Mouse (Mus musculus) limb, embryonic 11.5 days (tissue): ENCODE data around the gene Spta1. TPM values are rescaled to one million over a fixed set of nuclear protein-coding genes. Genes with fewer than 3 reads are reported as not detected.

ENCODE experiments used
- polyA plus RNA-seq: library from polyadenylated mRNA; unstranded; fragments of >200 nt; fragmentation: Nextera tagmentation; extraction: Ambion mirVana; gene quantifications from 2 replicates; pipeline ENCODE4 v1.2.1, GENCODE M21; 2014

Gene Spta1
- polyA plus RNA-seq, 1 experiment from 2014 or later = 1.9 TPM

Other genes with a start within 250 kb of the Spta1 start
- 0.32 and 1.3 TPM in 2 replicates for gene Mndal, start 230.3 kb upstream of the Spta1 start, polyA plus RNA-seq
- 0.04 and 0.24 TPM in 2 replicates for gene Ifi203, start 230.1 kb upstream of the Spta1 start, polyA plus RNA-seq
- not detected in 2 replicates for gene Ifi202b, start 190.0 kb upstream of the Spta1 start, polyA plus RNA-seq
- not detected in 2 replicates for gene Ifi205, start 141.0 kb upstream of the Spta1 start, polyA plus RNA-seq
- gene Olfr433, start 132.1 kb upstream of the Spta1 start, polyA plus RNA-seq = not detected in 2 replicates
- gene Olfr432, start 123.6 kb upstream of the Spta1 start, polyA plus RNA-seq = not detected in 2 replicates
- gene Olfr430, start 106.2 kb upstream of the Spta1 start, polyA plus RNA-seq = not detected in 2 replicates
- not detected in 2 replicates for gene Olfr429, start 88.4 kb upstream of the Spta1 start, polyA plus RNA-seq
- not detected in 2 replicates for gene Olfr427, start 75.9 kb upstream of the Spta1 start, polyA plus RNA-seq
- not detected in 2 replicates for gene Olfr231, start 51.6 kb upstream of the Spta1 start, polyA plus RNA-seq
- not detected in 2 replicates for gene Olfr424, start 41.3 kb upstream of the Spta1 start, polyA plus RNA-seq
- not detected in 2 replicates for gene Olfr420, start 17.1 kb upstream of the Spta1 start, polyA plus RNA-seq
- not detected in 2 replicates for gene Olfr419, start 79.3 kb downstream of the Spta1 start, polyA plus RNA-seq
- not detected in 2 replicates for gene Mptx1, start 157.7 kb downstream of the Spta1 start, polyA plus RNA-seq
- not detected in 2 replicates for gene Olfr417, start 192.3 kb downstream of the Spta1 start, polyA plus RNA-seq
- not detected in 2 replicates for gene Olfr248, start 218.3 kb downstream of the Spta1 start, polyA plus RNA-seq